Mouse (Mus musculus) cerebellum, adult 2 months (tissue): ENCODE data around the gene Nr6a1. TPM values are rescaled to one million over a fixed set of nuclear protein-coding genes. Genes with fewer than 3 reads are reported as not detected.
A peak's percentile ranks its signal among the peaks of the same experiment; 100 is the strongest.

Experiments used
- DNase-seq, 2 experiments: peaks; one replicate each; pipeline ENCODE4 v3.0.0; 2021
- H3K27ac ChIP-seq: fragments of 200-500 bp; 2 replicates; pipeline ENCODE4 v1.5.1; 2012; ENCODE audit warnings: low read length, control low read depth, inconsistent platforms; ENCODE audit not compliant: insufficient read depth
- H3K27me3 ChIP-seq: fragments of 200-500 bp; 2 replicates; pipeline ENCODE4 v1.6.1; 2012; ENCODE audit warnings: inconsistent platforms, mild to moderate bottlenecking, low read length, moderate library complexity; ENCODE audit not compliant: control insufficient read depth, insufficient read depth
- H3K4me1 ChIP-seq: fragments of 200-500 bp; 2 replicates; pipeline ENCODE4 v1.6.1; 2011; ENCODE audit warnings: low read length; ENCODE audit not compliant: control insufficient read depth, insufficient read depth
- H3K4me3 ChIP-seq: fragments of 200-500 bp; replicated peaks from 2 replicates; pipeline ENCODE3; 2011; ENCODE audit warnings: mild to moderate bottlenecking, low read depth, low read length, control low read depth; ENCODE audit not compliant: insufficient read depth
- CTCF ChIP-seq: fragments of 200-500 bp; IDR thresholded peaks from 2 replicates; pipeline ENCODE4 v1.5.1; 2011; ENCODE audit warnings: low read depth, mild to moderate bottlenecking, control low read depth, low read length, moderate library complexity, borderline replicate concordance; ENCODE audit not compliant: insufficient read depth
- POLR2A ChIP-seq: fragments of 200-500 bp; IDR thresholded peaks from 2 replicates; pipeline ENCODE4 v1.6.1; 2011; ENCODE audit warnings: low read length, control low read depth, borderline replicate concordance; ENCODE audit not compliant: insufficient read depth
- WGBS: fragments of 180-500 bp; shearing (Covaris S2); methylation state at CpG from one replicate; pipeline ENCODE4 v1.1.7; 2018; 5-methylcytosine and 5-hydroxymethylcytosine counted together
- polyA plus RNA-seq: library from polyadenylated mRNA; depleted of rRNA; stranded (reverse); fragments of >200 nt; gene quantifications from 2 replicates; pipeline ENCODE4 v1.2.3, GENCODE M21; 2012

Nr6a1 gene
- polyA plus RNA-seq, 1 experiment: 5.2 TPM

GRCm38 (mm10) chr2:38781945-38782720 lies 145.4 kb downstream of the Nr6a1 start:
- 32% methylated on average over 6 of the region's 6 CpGs for WGBS
- DNase-seq: no peak
- no peaks in the 10 kb centered on the region for H3K4me1 ChIP-seq
- H3K27ac ChIP-seq: no peak overlapping the region
- H3K27me3 ChIP-seq: no peaks in the 10 kb centered on the region
- H3K4me3 ChIP-seq: no peak overlapping the region
- TF ChIP-seq CTCF (no peak), POLR2A (no peak)

DNA sequence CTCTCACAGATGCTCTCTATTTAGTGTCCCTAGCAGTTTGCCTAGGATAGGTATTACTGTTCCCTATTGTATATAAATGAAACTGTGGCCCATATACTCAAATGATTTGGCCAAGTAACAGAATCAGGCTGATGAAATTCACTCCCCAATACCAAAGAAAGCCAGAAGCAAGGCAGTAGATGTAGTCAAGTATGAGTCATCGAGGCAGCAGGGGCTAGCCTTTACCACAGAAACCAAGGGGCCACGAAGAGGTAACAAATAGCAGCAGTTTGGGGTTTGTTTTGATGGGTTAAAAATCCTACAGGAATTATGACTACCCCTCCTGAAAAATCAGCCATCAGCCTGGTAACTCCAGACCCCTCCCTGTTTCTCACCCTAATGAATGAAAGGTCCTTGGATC lies 147.5 kb downstream of the Nr6a1 start:
- Histone ChIP-seq H3K27me3 (no peaks in the 10 kb centered on the region), H3K27ac (no peak overlapping the region), H3K4me1 (no peaks in the 10 kb centered on the region), H3K4me3 (no peak overlapping the region)
- DNase-seq: no peak
- 86% methylated on average over 2 of the region's 2 CpGs for WGBS
- TF ChIP-seq CTCF (no peak), POLR2A (no peak)

- no peaks in the 10 kb centered on the region for H3K27me3 ChIP-seq
- no peak overlapping the region for H3K27ac ChIP-seq
- WGBS: 91% methylated on average over 2 of the region's 2 CpGs
- H3K4me1 ChIP-seq: no peaks in the 10 kb centered on the region
- no peak for TF ChIP-seq CTCF
- no peak for TF ChIP-seq POLR2A
- DNase-seq: no peak
- no peak overlapping the region for H3K4me3 ChIP-seq
Observed at GRCm38 (mm10) chr2:38777326-38777725, 150.2 kb downstream of the Nr6a1 start.

DNA sequence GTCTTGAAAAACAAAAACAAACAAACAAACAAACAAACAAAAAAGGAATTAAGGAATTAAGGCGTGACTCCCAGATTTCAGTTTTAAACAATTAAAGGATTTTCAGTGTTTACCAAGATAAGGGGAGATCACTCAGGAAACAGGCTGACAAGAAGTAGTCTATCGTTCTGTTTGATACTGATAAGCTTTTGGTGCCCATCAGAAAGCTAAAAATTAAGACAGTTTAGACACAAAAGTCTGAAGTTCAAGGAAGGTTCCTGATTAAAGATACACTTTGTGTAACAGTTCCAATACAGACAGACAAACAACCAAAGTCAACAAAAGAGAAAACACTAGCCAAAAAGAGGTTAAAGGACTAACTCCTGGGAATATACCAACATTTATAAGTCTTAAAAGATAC lies 152.6 kb downstream of the Nr6a1 start:
- TF ChIP-seq CTCF (no peak), POLR2A (no peak)
- no peak for DNase-seq
- Histone ChIP-seq H3K27ac (no peak overlapping the region), H3K4me3 (no peak overlapping the region), H3K4me1 (no peaks in the 10 kb centered on the region), H3K27me3 (no peaks in the 10 kb centered on the region)
- 93% methylated on average over 2 of the region's 2 CpGs for WGBS

DNA sequence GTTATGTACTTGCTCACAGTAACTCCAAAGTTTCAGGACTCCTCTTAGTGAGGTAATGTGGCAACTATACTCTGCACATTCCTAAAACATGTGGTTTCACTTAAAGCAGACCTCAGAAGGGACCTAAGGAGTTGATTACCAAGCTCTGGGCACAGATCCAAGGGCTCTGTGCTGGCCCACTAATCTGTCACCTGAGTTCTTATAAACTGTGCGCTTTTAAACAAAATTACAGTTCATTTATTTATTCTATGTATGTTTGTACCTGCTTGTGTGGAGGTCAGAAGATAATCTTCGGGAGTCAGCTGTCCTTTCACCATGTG lies 156.1 kb downstream of the Nr6a1 start:
- DNase-seq: peak in 1 of 2 experiments; percentile 2
- Histone ChIP-seq H3K4me3 (no peak overlapping the region), H3K27ac (no peak overlapping the region), H3K27me3 (no peaks in the 10 kb centered on the region; the same call in 1 of the 2 replicates), H3K4me1 (no peaks in the 10 kb centered on the region)
- TF ChIP-seq CTCF (no peak), POLR2A (no peak)
- 53% methylated on average over 2 of the region's 2 CpGs for WGBS

DNA sequence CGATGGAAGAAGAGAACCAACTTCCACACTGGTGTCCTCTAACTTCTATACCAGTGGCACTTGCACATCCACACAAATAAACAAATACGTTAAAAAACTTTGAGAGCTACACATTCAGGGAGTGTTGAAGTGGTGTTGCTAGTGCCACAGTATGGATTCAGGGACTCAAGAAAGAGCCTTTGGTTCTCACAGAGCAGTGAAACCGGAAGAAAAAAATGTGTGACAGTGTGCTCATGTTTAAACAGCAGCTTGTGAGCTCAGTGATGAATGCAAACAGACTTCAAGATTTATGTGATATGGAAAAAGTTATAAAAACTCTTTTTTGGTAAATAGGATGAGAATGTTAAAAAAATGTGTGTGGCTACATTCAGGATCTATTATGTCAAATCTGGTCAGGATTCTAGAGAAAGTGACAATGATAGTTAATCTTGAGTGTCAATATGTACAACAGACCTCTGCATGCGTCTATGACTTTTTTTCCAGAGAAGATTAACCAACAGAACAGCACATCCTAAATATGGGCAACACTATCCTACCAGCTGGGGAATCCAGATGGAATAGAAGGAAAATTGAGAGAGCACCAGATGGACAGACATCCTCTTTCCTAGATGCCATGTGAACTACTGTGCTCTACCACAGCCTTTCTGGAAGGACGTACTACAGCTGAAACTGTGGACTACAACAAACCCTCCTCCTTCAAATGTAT lies 156.6 kb downstream of the Nr6a1 start:
- Histone ChIP-seq H3K4me3 (no peak overlapping the region), H3K27me3 (no peaks in the 10 kb centered on the region; the same call in 1 of the 2 replicates), H3K27ac (no peak overlapping the region), H3K4me1 (no peaks in the 10 kb centered on the region)
- TF ChIP-seq POLR2A (no peak), CTCF (no peak)
- WGBS: 72% methylated on average over 5 of the region's 5 CpGs
- no peak for DNase-seq

DNA sequence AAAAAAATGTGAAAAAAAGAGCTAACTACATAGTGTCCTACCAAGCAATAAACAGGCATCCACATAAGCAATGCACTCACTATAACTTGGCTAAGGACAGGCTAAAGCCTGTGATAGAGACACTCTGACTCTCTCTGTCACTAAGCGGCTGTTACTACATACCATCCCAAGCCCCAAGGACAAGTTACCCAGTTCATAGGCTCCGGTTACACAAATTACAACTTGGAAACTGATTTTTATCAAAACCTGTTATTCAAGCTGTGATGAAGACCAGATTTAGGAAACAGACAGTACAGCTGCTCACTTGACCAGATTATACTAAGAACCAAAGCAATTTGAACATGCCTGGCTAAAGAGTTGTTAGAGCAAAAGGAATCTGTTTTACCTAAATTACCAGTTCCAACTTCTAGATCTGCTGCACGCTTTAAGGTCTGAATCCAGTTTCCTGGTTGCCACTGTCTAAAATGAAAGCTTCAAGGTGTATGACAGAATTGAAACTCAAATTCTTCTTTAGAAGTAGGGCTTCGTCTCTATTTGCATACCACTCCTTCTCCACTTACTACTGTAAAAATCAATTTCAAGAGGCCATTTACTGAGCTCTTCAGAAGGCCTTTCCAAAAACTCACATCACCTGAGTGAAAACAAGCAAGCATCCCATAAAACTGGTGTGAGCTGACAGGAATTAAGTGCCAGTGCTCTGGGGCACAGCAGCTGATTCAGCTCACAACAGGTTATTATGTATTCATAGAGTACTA lies 160.1 kb downstream of the Nr6a1 start:
- TF ChIP-seq CTCF: no peak
- TF ChIP-seq POLR2A: no peak
- Histone ChIP-seq H3K27ac (no peak overlapping the region), H3K4me3 (no peak overlapping the region), H3K4me1 (no peaks in the 10 kb centered on the region), H3K27me3 (no peaks in the 10 kb centered on the region; the same call in 1 of the 2 replicates)
- WGBS: 92% methylated on average over 4 of the region's 4 CpGs
- no peak for DNase-seq

GRCm38 (mm10) chr2:38739847-38740246 lies 187.6 kb downstream of the Nr6a1 start:
- Histone ChIP-seq H3K4me3 (no peak overlapping the region), H3K27me3 (no peaks in the 10 kb centered on the region), H3K4me1 (no peaks in the 10 kb centered on the region), H3K27ac (no peak overlapping the region)
- TF ChIP-seq CTCF (no peak), POLR2A (no peak)
- DNase-seq: no peak
- WGBS: 69% methylated on average over 3 of the region's 3 CpGs
